8 mouse cellular contexts compared by ENCODE assay signal in genomic region chr9:45839982-45840300, GRCm38 (mm10). TPM values are rescaled to one million over a fixed set of nuclear protein-coding genes. Genes with fewer than 3 reads are reported as not detected.
DNase-seq lines count a peak whose midpoint lies in the region; ATAC-seq and TF ChIP-seq lines count a peak whose summit lies in the region.

No protein-coding gene starts in this region.

- no peak for TF ChIP-seq CTCF in embryonic fibroblast, embryonic 13.5 days (IDR thresholded peaks at IDR 0.05; ENCODE audit: borderline replicate concordance, insufficient read depth, low read length)

- DNase-seq in kidney, postnatal 36 days, result no peak
- no peak for DNase-seq in spleen, adult 12 weeks (ENCODE audit: low spot score)
- DNase-seq in layer of hippocampus, postnatal 10 days (ENCODE audit: low spot score in 2 of 2), result no peak
- DNase-seq in thymus, postnatal 25 days, result no peak

- TF ChIP-seq POLR2A in embryonic fibroblast, embryonic 13.5 days (IDR thresholded peaks at IDR 0.05; ENCODE audit: low read depth, low read length), result no peak

- H3K9ac ChIP-seq in kidney, embryonic 16.5 days (replicated peaks; ENCODE audit: low read length), result peak overlapping the region; percentile 86
- peak overlapping the region; percentile 47 for H3K9ac ChIP-seq in intestine, embryonic 16.5 days (ENCODE audit: low read depth, low read length)
- peak overlapping the region; percentile 85; the same call in 1 of the 2 replicates for H3K9ac ChIP-seq in neural tube, embryonic 12.5 days

- H3K9me3 ChIP-seq in kidney, embryonic 16.5 days (ENCODE audit: low read length), result no peaks in the 10 kb centered on the region
- H3K9me3 ChIP-seq in intestine, embryonic 16.5 days (ENCODE audit: control insufficient read depth, low read length), result no peaks in the 10 kb centered on the region
- H3K9me3 ChIP-seq in neural tube, embryonic 12.5 days, result no peaks in the 10 kb centered on the region

- H3K27me3 ChIP-seq in kidney, embryonic 16.5 days (ENCODE audit: insufficient read depth, low read length), result no peaks in the 10 kb centered on the region
- H3K27me3 ChIP-seq in intestine, embryonic 16.5 days (replicated peaks; ENCODE audit: control insufficient read depth, insufficient read depth, low read length), result no peaks in the 10 kb centered on the region
- no peaks in the 10 kb centered on the region for H3K27me3 ChIP-seq in neural tube, embryonic 12.5 days (replicated peaks)

- no peak for ATAC-seq in kidney, embryonic 16.5 days (ENCODE audit: low FRiP score, low TSS enrichment)
- no peak for ATAC-seq in intestine, embryonic 16.5 days
- no peak for ATAC-seq in neural tube, embryonic 12.5 days (ENCODE audit: low FRiP score, low read depth)

- peak overlapping the region; percentile 96 for H3K4me2 ChIP-seq in kidney, embryonic 16.5 days (replicated peaks; ENCODE audit: low read depth, low read length)
- H3K4me2 ChIP-seq in intestine, embryonic 16.5 days (ENCODE audit: low read depth, low read length), result peak overlapping the region; percentile 94
- H3K4me2 ChIP-seq in neural tube, embryonic 12.5 days (replicated peaks), result peak overlapping the region; percentile 98

- peaks cover 32% of the 10 kb centered on the region for H3K4me1 ChIP-seq in kidney, embryonic 16.5 days (ENCODE audit: insufficient read depth, low read length)
- H3K4me1 ChIP-seq in embryonic fibroblast, embryonic 13.5 days (ENCODE audit: control insufficient read depth, insufficient read depth, low read length), result peaks cover 6% of the 10 kb centered on the region; the same call in 1 of the 2 replicates
- peaks cover 20% of the 10 kb centered on the region for H3K4me1 ChIP-seq in intestine, embryonic 16.5 days (ENCODE audit: control insufficient read depth, insufficient read depth, low read length)
- peaks cover 33% of the 10 kb centered on the region for H3K4me1 ChIP-seq in neural tube, embryonic 12.5 days

- H3K4me3 ChIP-seq in kidney, embryonic 16.5 days (ENCODE audit: low read length), result peak overlapping the region; percentile 94
- peak overlapping the region; percentile 84 for H3K4me3 ChIP-seq in embryonic fibroblast, embryonic 13.5 days (ENCODE audit: insufficient read depth, low read length)
- peak overlapping the region; percentile 94 for H3K4me3 ChIP-seq in intestine, embryonic 16.5 days (ENCODE audit: low read length)
- peak overlapping the region; percentile 84 for H3K4me3 ChIP-seq in neural tube, embryonic 12.5 days

- WGBS in kidney, embryonic 16.5 days, result 52% methylated on average over 7 of the region's 7 CpGs
- 75% methylated on average over 7 of the region's 7 CpGs for WGBS in intestine, embryonic 16.5 days
- WGBS in neural tube, embryonic 12.5 days, result 71% methylated on average over 7 of the region's 7 CpGs

- H3K36me3 ChIP-seq in kidney, embryonic 16.5 days (ENCODE audit: insufficient read depth, low read length), result no peaks in the 10 kb centered on the region
- no peaks in the 10 kb centered on the region for H3K36me3 ChIP-seq in intestine, embryonic 16.5 days (ENCODE audit: control insufficient read depth, insufficient read depth, low read length)
- H3K36me3 ChIP-seq in neural tube, embryonic 12.5 days, result no peaks in the 10 kb centered on the region

- peak overlapping the region; percentile 43; the same call in 1 of the 2 replicates for H3K27ac ChIP-seq in kidney, embryonic 16.5 days (ENCODE audit: low read length)
- H3K27ac ChIP-seq in embryonic fibroblast, embryonic 13.5 days (ENCODE audit: insufficient read depth, low read length), result no peak overlapping the region
- no peak overlapping the region for H3K27ac ChIP-seq in intestine, embryonic 16.5 days (ENCODE audit: low read length)
- H3K27ac ChIP-seq in neural tube, embryonic 12.5 days, result no peak overlapping the region

RNA-seq across cellular contexts. Expression of gene Bace1, which starts 1.6 kb away (rescaled TPM):
- 35.2 and 38.8 TPM in 2 replicates for polyA plus RNA-seq in kidney, embryonic 16.5 days (2015; fragmentation: Nextera tagmentation; extraction: Ambion mirVana)
- polyA plus RNA-seq in embryonic fibroblast, embryonic 13.5 days (2011; ENCODE audit: insufficient read length, low read depth, missing spikeins), result 59.9 and 60.0 TPM in 2 replicates
- polyA plus RNA-seq in intestine, embryonic 16.5 days (2015; fragmentation: Nextera tagmentation; extraction: Ambion mirVana), result 17.8 TPM in 2 replicates
- polyA plus RNA-seq in neural tube, embryonic 12.5 days (2016; fragmentation: Nextera tagmentation; extraction: Ambion mirVana), result 40.6 and 41.6 TPM in 2 replicates
- total RNA-seq in layer of hippocampus, postnatal 10 days (2021), result 100 to 1,000 TPM in 1 of 2 experiments, 10 to 100 TPM in 1; 88.7 to 102 TPM

RNA-seq across cellular contexts. Expression of gene Cep164, which starts 11.4 kb away (rescaled TPM):
- polyA plus RNA-seq in kidney, embryonic 16.5 days (2015; fragmentation: Nextera tagmentation; extraction: Ambion mirVana), result 24.1 and 31.1 TPM in 2 replicates
- polyA plus RNA-seq in embryonic fibroblast, embryonic 13.5 days (2011; ENCODE audit: insufficient read length, low read depth, missing spikeins), result 23.2 and 29.1 TPM in 2 replicates
- polyA plus RNA-seq in intestine, embryonic 16.5 days (2015; fragmentation: Nextera tagmentation; extraction: Ambion mirVana), result 20.6 and 21.6 TPM in 2 replicates
- polyA plus RNA-seq in neural tube, embryonic 12.5 days (2016; fragmentation: Nextera tagmentation; extraction: Ambion mirVana), result 16.3 and 18.0 TPM in 2 replicates
- 10 to 100 TPM; 17.5 to 18.2 TPM for total RNA-seq in layer of hippocampus, postnatal 10 days (2021)
